Mouse (Mus musculus): ENCODE data around the gene Hist2h3c1. TPM values are rescaled to one million over a fixed set of nuclear protein-coding genes. Genes with fewer than 3 reads are reported as not detected.
A peak's percentile ranks its signal among the peaks of the same experiment; 100 is the strongest.
"Not testable (repeated sequence)": the region's sequence is repeated elsewhere in the genome, so short reads cannot be mapped to it uniquely, and the experiment has no call there.

Gene Hist2h3c1
- polyA plus RNA-seq (2015; fragmentation: Nextera tagmentation; extraction: Ambion mirVana): 2.0 TPM in 1 of 2 replicates, not detected in the other

DNA sequence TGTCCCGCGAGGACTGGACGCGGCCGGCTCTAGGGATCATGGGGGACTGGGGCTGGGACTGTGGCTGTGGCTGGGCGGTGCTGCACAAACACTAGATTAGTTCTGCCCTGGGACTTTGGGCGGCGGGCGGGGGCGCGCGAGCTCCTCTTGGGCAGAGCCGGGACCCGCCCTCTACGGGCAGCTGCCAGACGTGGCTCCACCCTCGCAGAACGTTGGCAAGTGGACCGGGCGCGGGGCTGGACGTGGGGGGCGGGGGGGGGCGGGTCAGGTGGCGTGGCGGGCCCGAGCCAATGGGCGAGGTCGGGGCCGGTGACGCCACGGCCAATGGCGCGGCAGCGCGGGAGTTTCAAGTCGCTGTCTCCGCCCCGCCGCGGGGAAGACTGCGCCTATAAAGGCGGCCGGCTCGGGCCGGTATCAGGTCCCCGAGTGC lies at the start of gene Hist2h3c1:
Gene Hist2h3c1 (plus strand): TSS at position 259 of the 430 bp plus-strand sequence.
- not testable (repeated sequence) for H3K27me3 ChIP-seq (replicated peaks; ENCODE audit: control insufficient read depth, insufficient read depth, low read length); H3K27ac ChIP-seq (ENCODE audit: low read length); H3K36me3 ChIP-seq (ENCODE audit: control insufficient read depth, insufficient read depth); H3K9me3 ChIP-seq (ENCODE audit: control insufficient read depth, low read length)
- peak within 1 kb of the TSS; percentile 38 for H3K4me3 ChIP-seq (replicated peaks; ENCODE audit: low read length)
- H3K4me1 ChIP-seq (replicated peaks; ENCODE audit: control insufficient read depth, insufficient read depth, low read length): peaks cover 12% of the 10 kb centered on the region
- H3K9ac ChIP-seq (replicated peaks; ENCODE audit: low read depth, low read length): peak within 1 kb of the TSS; percentile 37; the same call in 1 of the 2 replicates
- ATAC-seq: peak; percentile 87
- no CpG with 5 or more reads among the region's 47 CpGs for WGBS
- H3K4me2 ChIP-seq (ENCODE audit: low read length): peak within 1 kb of the TSS; percentile 39

- peaks cover 11% of the 10 kb centered on the region for H3K4me1 ChIP-seq (replicated peaks; ENCODE audit: control insufficient read depth, insufficient read depth, low read length)
- peak; percentile 96 for ATAC-seq
- peak overlapping the region; percentile 95 for H3K4me2 ChIP-seq (ENCODE audit: low read length)
- no peaks in the 10 kb centered on the region for H3K27me3 ChIP-seq (replicated peaks; ENCODE audit: control insufficient read depth, insufficient read depth, low read length)
- H3K36me3 ChIP-seq (ENCODE audit: control insufficient read depth, insufficient read depth): peaks cover 6% of the 10 kb centered on the region; the same call in 1 of the 2 replicates
- under 1% methylated on average over 50 of the region's 50 CpGs for WGBS
- peak overlapping the region; percentile 91 for H3K9ac ChIP-seq (replicated peaks; ENCODE audit: low read depth, low read length)
- peak overlapping the region; percentile 98 for H3K27ac ChIP-seq (ENCODE audit: low read length)
- H3K9me3 ChIP-seq (ENCODE audit: control insufficient read depth, low read length): no peaks in the 10 kb centered on the region
- peak overlapping the region; percentile 75 for H3K4me3 ChIP-seq (replicated peaks; ENCODE audit: low read length)
These were observed 49.2 kb upstream of the Hist2h3c1 start for GRCm38 (mm10) chr3:96197129-96197749.

DNA sequence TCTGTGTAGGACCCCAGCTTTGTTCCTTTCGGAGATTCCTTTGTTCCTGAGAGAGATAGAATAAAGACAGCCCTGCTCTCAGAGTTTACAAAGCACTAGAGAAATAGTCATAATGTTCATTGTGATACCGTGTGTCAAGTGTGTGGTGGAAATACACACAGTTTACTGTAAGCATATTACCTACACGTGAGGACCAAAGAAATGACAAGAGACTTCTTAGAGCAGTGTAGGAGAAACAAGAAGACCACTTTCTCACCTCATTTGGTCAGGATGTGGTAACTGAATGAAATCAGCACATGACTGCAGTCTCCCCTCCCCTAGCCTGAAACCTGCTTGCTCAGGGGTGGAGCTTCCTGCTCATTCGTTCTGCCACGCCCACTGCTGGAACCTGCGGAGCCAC lies 48.3 kb upstream of the Hist2h3c1 start:
- Histone ChIP-seq H3K36me3 (ENCODE audit: control insufficient read depth, insufficient read depth) (0 out of 2 replicates have a peak, but pooled peaks cover 3% of the 10 kb centered on the region), H3K4me3 (replicated peaks; ENCODE audit: low read length) (peak overlapping the region; percentile 75), H3K9me3 (ENCODE audit: control insufficient read depth, low read length) (no peaks in the 10 kb centered on the region), H3K4me1 (replicated peaks; ENCODE audit: control insufficient read depth, insufficient read depth, low read length) (peaks cover 11% of the 10 kb centered on the region), H3K27me3 (replicated peaks; ENCODE audit: control insufficient read depth, insufficient read depth, low read length) (no peaks in the 10 kb centered on the region), H3K9ac (replicated peaks; ENCODE audit: low read depth, low read length) (peak overlapping the region; percentile 46), H3K4me2 (ENCODE audit: low read length) (peak overlapping the region; percentile 95), H3K27ac (ENCODE audit: low read length) (peak overlapping the region; percentile 37; the same call in 1 of the 2 replicates)
- 10% methylated on average over 6 of the region's 6 CpGs for WGBS
- ATAC-seq: peak; percentile 11

DNA sequence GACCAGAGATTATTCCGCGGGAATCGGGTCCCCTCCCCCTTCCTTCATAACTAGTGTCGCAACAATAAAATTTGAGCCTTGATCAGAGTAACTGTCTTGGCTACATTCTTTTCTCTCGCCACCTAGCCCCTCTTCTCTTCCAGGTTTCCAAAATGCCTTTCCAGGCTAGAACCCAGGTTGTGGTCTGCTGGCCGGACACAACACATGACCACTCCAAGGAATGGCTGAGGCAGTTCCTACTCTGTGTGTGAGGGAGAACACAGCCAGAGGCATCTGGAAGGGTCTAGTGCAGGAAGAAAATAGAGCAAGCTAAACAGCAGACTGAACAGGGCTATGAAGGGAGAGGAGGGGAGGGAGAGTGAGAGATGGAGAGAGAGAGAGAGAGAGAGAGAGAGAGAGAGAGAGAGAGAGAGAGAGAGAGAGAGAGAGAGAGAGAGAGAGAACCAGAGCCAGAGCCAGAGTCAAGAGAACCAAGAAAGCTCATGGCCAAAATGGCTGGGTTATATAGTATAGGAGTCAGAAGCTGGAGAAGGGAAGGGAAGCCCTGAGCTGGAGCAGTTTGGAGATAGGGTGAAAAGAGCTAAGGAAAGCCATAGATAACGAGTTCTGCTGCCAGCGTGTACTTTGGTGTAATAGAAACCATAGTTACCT lies 47.8 kb upstream of the Hist2h3c1 start:
- not testable (repeated sequence) for H3K9me3 ChIP-seq (ENCODE audit: control insufficient read depth, low read length); ATAC-seq; H3K9ac ChIP-seq (replicated peaks; ENCODE audit: low read depth, low read length); H3K36me3 ChIP-seq (ENCODE audit: control insufficient read depth, insufficient read depth); H3K27me3 ChIP-seq (replicated peaks; ENCODE audit: control insufficient read depth, insufficient read depth, low read length); H3K4me3 ChIP-seq (replicated peaks; ENCODE audit: low read length); H3K27ac ChIP-seq (ENCODE audit: low read length)
- H3K4me1 ChIP-seq (replicated peaks; ENCODE audit: control insufficient read depth, insufficient read depth, low read length): peaks cover 11% of the 10 kb centered on the region
- 20% methylated on average over 6 of the region's 8 CpGs for WGBS
- peak overlapping the region; percentile 95 for H3K4me2 ChIP-seq (ENCODE audit: low read length)

GRCm38 (mm10) chr3:96199731-96200130 lies 46.8 kb upstream of the Hist2h3c1 start:
- WGBS: 96% methylated on average over 2 of the region's 2 CpGs
- 0 out of 2 replicates have a peak, but pooled peaks cover 3% of the 10 kb centered on the region for H3K36me3 ChIP-seq (ENCODE audit: control insufficient read depth, insufficient read depth)

DNA sequence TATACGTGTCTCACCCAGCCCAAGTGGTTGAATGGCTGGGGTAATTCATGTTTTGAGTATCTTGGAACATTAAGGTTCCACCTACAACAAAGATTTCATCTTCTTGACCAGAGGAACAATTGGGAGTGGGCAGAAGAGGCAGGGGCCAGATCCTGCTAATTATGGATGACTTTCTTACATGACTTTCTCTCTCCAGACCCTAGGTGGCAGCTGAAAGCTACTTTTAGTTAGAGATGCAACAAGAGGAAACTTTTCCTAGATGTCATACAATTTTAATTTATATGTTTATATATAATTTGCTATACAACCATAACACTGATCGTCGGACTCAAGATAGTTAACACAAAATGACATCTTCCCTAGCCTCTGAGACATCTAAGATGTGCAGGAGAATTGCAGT lies 38.7 kb upstream of the Hist2h3c1 start:
- Histone ChIP-seq H3K27me3 (replicated peaks; ENCODE audit: control insufficient read depth, insufficient read depth, low read length) (no peaks in the 10 kb centered on the region), H3K9ac (replicated peaks; ENCODE audit: low read depth, low read length) (no peak overlapping the region), H3K4me2 (ENCODE audit: low read length) (no peak overlapping the region), H3K36me3 (ENCODE audit: control insufficient read depth, insufficient read depth) (no peaks in the 10 kb centered on the region), H3K4me3 (replicated peaks; ENCODE audit: low read length) (no peak overlapping the region), H3K4me1 (replicated peaks; ENCODE audit: control insufficient read depth, insufficient read depth, low read length) (no peaks in the 10 kb centered on the region), H3K9me3 (ENCODE audit: control insufficient read depth, low read length) (no peaks in the 10 kb centered on the region), H3K27ac (ENCODE audit: low read length) (no peak overlapping the region)
- ATAC-seq: no peak
- 86% methylated on average over 3 of the region's 3 CpGs for WGBS

More at GRCm38 (mm10) chr3:96199731-96200130, 46.8 kb upstream of the Hist2h3c1 start:
- Histone ChIP-seq H3K9me3 (ENCODE audit: control insufficient read depth, low read length) (no peaks in the 10 kb centered on the region), H3K4me1 (replicated peaks; ENCODE audit: control insufficient read depth, insufficient read depth, low read length) (peaks cover 11% of the 10 kb centered on the region), H3K27me3 (replicated peaks; ENCODE audit: control insufficient read depth, insufficient read depth, low read length) (no peaks in the 10 kb centered on the region), H3K4me2 (ENCODE audit: low read length) (no peak overlapping the region), H3K9ac (replicated peaks; ENCODE audit: low read depth, low read length) (no peak overlapping the region), H3K4me3 (replicated peaks; ENCODE audit: low read length) (no peak overlapping the region), H3K27ac (ENCODE audit: low read length) (no peak overlapping the region)
- no peak for ATAC-seq

- ATAC-seq: no peak
- no peak overlapping the region for H3K4me3 ChIP-seq (replicated peaks; ENCODE audit: low read length)
- H3K9ac ChIP-seq (replicated peaks; ENCODE audit: low read depth, low read length): no peak overlapping the region
- H3K36me3 ChIP-seq (ENCODE audit: control insufficient read depth, insufficient read depth): no peaks in the 10 kb centered on the region
- H3K9me3 ChIP-seq (ENCODE audit: control insufficient read depth, low read length): no peaks in the 10 kb centered on the region
- no peak overlapping the region for H3K4me2 ChIP-seq (ENCODE audit: low read length)
- 25% methylated on average over 15 of the region's 15 CpGs for WGBS
- no peaks in the 10 kb centered on the region for H3K27me3 ChIP-seq (replicated peaks; ENCODE audit: control insufficient read depth, insufficient read depth, low read length)
- no peaks in the 10 kb centered on the region for H3K4me1 ChIP-seq (replicated peaks; ENCODE audit: control insufficient read depth, insufficient read depth, low read length)
- no peak overlapping the region for H3K27ac ChIP-seq (ENCODE audit: low read length)
These were observed 37.2 kb upstream of the Hist2h3c1 start for GRCm38 (mm10) chr3:96209242-96209641.

GRCm38 (mm10) chr3:96219191-96219641 lies 27.3 kb upstream of the Hist2h3c1 start:
- Histone ChIP-seq H3K4me3 (replicated peaks; ENCODE audit: low read length) (peak overlapping the region; percentile 72), H3K9me3 (ENCODE audit: control insufficient read depth, low read length) (no peaks in the 10 kb centered on the region), H3K9ac (replicated peaks; ENCODE audit: low read depth, low read length) (peak overlapping the region; percentile 60), H3K4me1 (replicated peaks; ENCODE audit: control insufficient read depth, insufficient read depth, low read length) (peaks cover 19% of the 10 kb centered on the region), H3K27ac (ENCODE audit: low read length) (peak overlapping the region; percentile 98), H3K27me3 (replicated peaks; ENCODE audit: control insufficient read depth, insufficient read depth, low read length) (no peaks in the 10 kb centered on the region), H3K4me2 (ENCODE audit: low read length) (peak overlapping the region; percentile 86), H3K36me3 (ENCODE audit: control insufficient read depth, insufficient read depth) (no peaks in the 10 kb centered on the region)
- peak; percentile 24 for ATAC-seq
- WGBS: under 1% methylated on average over 12 of the region's 12 CpGs

- H3K4me1 ChIP-seq (replicated peaks; ENCODE audit: control insufficient read depth, insufficient read depth, low read length): peaks cover 19% of the 10 kb centered on the region
- H3K4me2 ChIP-seq (ENCODE audit: low read length): peak within 1 kb of the TSS; percentile 86
- peak; percentile 92 for ATAC-seq
- peak within 1 kb of the TSS; percentile 98 for H3K27ac ChIP-seq (ENCODE audit: low read length)
- H3K9me3 ChIP-seq (ENCODE audit: control insufficient read depth, low read length): no peaks in the 10 kb centered on the region
- peak within 1 kb of the TSS; percentile 76 for H3K9ac ChIP-seq (replicated peaks; ENCODE audit: low read depth, low read length)
- WGBS: under 1% methylated on average over 30 of the region's 37 CpGs
- H3K4me3 ChIP-seq (replicated peaks; ENCODE audit: low read length): peak within 1 kb of the TSS; percentile 72
- H3K36me3 ChIP-seq (ENCODE audit: control insufficient read depth, insufficient read depth): no peaks in the 10 kb centered on the region
- no peaks in the 10 kb centered on the region for H3K27me3 ChIP-seq (replicated peaks; ENCODE audit: control insufficient read depth, insufficient read depth, low read length)
These were observed 26.8 kb upstream of the Hist2h3c1 start, which contains the start of the genes Bola1 and Hist2h2ab for GRCm38 (mm10) chr3:96219661-96220130. Gene Bola1 (minus strand): TSS chr3:96219709. Gene Hist2h2ab (plus strand): TSS chr3:96219865.
